Mouse (Mus musculus) retina, postnatal 1 day (tissue): ENCODE data around the gene Mum1.
"Not testable (repeated sequence)": the region's sequence is repeated elsewhere in the genome, so short reads cannot be mapped to it uniquely, and the experiment has no call there.

Experiments used
- DNase-seq: peaks from one replicate; pipeline ENCODE4 v3.0.0-alpha.2; 2012

Gene Mum1

GRCm38 (mm10) chr10:80208841-80209371 is 17.3 kb upstream of the Mum1 start:
- DNase-seq, result peak; percentile 68

DNA sequence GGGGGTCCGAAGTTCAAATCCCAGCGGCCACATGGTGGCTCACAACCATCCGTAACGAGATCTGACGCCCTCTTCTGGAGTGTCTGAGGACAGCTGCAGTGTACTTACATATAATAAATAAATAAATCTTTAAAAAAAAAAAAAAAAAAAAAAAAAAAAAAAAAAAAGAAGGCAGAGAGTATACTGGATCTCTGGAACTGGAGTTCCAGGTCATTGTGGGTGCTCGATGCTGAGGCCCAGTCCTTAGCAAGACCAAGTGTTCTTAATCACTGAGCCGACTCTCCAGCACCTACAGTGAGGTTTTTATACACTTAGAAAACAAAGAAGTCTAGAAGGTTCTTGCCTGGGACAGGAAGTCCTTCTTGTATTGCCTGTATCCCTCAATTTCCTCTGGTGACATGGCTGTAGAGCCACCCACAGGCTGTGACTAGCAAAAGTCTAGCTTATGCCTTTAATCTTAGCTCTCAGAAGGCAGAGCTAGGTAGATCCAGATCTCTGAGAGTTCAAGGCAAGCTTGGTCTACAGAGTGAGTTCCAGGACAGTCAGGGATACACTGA is 14.6 kb upstream of the Mum1 start:
- DNase-seq, result not testable (repeated sequence)

DNA sequence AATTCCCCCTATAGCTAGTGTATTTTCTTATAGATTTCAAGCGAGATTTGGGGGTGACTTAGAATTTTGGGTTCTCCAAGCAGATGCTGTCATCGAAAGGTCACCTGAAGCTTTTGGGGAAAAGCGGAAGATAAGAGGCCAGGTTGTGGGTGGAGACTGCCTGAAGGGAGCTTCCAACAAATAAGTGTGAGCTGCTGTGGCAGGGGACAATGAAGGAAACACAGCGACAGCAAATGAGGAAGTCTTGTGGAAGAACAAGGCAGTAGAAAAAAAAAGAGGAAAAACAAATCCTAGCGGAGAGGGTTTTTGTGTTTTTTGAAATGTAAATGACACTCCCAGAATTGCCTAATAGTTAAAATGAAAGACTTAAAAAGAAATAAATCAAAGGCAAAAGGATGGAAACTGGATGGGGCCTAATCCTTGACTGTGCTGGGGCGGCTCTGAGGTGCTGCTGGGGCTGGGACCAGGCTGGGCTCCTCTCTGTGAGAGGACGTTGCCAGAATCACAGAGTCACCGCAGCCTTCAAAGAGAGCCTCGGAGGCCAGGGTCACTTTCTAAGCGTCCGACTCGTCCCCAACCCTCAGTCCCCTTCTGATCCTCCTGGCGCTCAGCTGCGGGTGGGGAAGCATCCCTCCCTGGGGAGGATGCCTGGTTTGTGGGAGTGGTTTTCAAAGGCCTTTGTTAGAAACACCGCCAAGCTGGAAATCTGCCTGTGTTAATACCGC is 11.0 kb upstream of the Mum1 start:
- no peak for DNase-seq

DNA sequence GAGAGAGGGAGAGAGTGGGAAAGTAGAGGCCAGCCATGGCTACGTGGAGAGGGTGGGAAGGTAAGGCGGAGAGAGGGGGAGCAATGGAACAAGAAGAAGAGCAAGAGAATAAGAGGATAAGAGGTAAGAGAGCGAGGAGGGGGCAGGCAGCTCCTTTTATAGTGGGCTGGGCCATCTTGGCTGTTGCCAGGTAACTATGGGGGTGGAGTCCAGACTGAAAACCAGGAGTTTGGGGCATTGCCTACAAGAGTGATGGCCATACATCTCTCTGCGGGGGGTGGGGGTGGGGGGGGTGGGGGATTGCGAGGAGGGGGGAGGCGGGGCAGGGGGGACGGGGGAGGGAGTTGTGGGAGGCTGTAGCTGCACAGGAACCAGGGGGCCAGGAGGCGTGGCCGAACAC is 5.6 kb upstream of the Mum1 start:
- DNase-seq, result no peak

GRCm38 (mm10) chr10:80223137-80223536 is 3.1 kb upstream of the Mum1 start:
- DNase-seq, result not testable (repeated sequence)

- no peak for DNase-seq
Measured at GRCm38 (mm10) chr10:80226071-80226415, 191 bp upstream of the Mum1 start.

DNA sequence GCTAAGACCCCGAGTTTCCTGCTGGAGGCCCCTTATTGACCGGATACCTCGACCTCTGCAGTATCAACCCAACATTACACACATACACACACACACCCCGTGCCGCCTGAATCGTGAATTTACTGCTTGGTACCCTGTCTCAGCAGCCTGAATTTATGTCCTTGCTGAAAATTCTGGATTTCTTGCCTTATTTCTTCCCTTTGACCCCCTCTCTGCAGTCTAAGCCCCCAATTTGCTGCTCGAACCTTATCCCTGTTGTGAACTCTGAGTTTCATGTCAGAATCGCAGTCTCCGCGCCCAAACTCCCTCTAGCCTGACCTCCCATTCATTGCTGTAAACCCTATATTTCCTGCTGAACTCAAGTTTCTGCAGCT is 919 bp downstream of the Mum1 start:
- no peak for DNase-seq

- no peak for DNase-seq
Measured at GRCm38 (mm10) chr10:80227877-80228775, 1.9 kb downstream of the Mum1 start.

DNA sequence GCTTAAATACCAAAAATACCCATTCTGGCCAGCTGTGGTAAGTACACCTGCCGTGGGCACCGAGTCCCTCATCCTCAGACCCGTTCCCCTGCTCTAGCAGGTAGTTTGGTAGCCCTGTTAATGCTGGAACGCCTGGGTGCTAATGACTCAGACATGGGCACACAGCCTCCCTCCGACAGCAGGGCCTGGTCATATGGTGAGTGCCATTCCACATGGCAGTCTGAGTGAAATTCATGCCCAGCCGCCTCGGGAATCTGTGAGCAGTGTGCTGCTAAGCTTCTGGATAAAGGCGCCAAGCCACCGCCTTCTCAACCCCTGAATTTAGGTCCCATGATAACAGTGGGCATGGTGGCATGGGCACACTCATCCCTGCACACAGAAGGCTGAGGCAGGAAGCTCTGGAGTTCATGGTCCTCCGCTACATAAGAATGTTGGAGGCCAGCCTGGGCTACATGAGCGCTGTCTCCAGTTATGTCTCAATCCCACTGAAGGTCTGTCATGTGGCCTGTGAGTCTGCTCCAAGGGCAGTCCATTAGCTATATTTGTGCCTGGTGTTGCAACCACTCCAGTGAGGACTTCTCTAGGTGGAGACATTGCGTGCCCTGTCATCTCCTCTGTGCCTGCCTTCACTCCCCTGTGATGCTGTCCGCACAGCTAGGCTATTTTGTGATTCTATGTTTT is 10.1 kb downstream of the Mum1 start:
- DNase-seq, result no peak

GRCm38 (mm10) chr10:80237020-80237419 is 10.8 kb downstream of the Mum1 start:
- no peak for DNase-seq

- no peak for DNase-seq
Measured at GRCm38 (mm10) chr10:80238306-80238705, 12.1 kb downstream of the Mum1 start.

DNA sequence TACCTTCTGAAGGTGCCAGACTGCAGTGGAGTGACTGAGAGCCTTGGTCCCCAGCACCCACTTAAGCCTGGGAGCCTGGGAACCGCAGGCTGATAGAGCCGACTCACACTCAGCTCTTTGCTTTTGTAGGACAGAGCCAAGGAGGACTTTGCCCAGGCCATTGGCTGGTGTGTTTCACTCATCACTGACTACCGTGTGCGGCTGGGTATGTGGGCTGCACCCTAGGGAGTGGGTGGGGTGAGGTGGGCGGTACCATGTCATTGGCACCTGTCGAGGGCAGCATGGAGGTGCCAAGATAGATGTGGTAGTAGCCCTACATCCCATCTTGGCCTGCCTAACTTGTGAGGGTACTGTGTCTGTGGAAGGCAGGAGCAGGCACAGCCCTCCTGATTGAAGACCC is 13.6 kb downstream of the Mum1 start:
- no peak for DNase-seq

DNA sequence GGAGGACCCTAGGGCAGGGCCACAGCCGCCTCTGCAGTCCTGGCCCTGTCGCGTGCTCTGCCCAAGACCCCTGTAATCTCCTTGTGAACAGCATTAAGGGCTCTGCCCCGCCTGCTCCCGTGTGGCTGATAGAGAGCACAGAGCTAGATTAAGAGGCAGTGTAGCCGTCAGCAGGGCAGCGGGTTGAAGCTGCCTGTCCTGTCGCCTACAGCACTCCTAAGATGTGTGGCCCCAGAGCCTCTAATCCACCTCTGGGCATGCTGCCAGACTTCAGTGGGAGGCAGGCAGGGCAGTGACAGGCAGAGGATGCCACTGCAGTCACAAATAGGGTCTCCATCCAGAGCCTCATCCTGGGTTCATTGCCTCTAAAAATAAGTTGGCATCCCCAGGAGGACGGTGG is 15.9 kb downstream of the Mum1 start:
- DNase-seq, result peak; percentile 78

- DNase-seq, result no peak
Measured at GRCm38 (mm10) chr10:80242607-80243006, 16.4 kb downstream of the Mum1 start.

DNA sequence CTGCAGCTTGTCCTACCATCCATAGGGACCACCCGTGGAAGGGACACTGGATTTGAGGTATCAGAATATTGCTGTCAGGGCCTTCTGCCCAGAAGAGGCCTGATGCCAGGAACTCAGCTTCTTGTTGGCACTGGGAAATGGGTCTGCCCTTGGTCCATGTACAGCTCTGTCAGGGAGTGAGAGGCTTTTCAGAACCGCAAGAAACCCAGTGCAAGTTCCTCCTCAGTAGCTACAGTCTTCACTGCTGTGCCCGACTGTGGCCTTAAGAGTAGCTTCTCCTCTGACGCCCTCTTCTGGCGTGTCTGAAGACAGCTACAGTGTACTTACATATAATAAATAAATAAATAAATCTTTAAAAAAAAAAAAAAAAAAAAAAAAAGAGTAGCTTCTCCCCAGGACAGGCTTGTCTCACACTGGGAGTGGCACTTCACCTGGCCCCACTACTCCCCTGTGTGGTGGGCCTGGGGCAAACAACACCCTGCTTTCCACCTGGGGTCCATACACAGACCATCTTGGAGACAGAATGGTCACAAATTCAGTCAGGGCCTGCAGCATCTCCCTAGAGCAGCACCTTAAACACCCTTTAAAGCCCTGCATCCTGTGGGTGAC is 18.7 kb downstream of the Mum1 start:
- peak; percentile 75 for DNase-seq

- peak; percentile 93 for DNase-seq
Measured at GRCm38 (mm10) chr10:80245600-80245999, 19.4 kb downstream of the Mum1 start.

- peak; percentile 69 for DNase-seq
Measured at GRCm38 (mm10) chr10:80247849-80248248, 21.6 kb downstream of the Mum1 start.

DNA sequence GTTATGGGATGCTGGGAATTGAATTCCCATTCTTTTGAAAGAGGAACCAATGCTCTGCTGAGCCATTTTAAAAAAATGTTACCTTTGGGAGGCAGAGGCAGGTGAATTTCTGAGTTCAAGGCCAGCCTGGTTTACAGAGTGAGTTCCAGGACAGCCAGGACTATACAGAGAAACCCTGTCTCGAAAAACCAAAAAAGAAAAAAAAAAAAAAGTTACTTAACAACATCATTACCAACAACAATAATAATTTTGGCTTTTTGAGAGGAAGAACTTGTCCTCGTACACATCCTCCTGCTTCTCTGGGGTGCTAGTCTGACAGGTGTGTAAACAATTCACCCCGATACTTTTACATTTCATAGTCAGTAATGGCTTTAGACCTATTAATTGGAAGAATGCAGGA is 22.2 kb downstream of the Mum1 start:
- not testable (repeated sequence) for DNase-seq

GRCm38 (mm10) chr10:80248971-80249640 is 22.9 kb downstream of the Mum1 start, which contains the start of gene Ndufs7:
Gene Ndufs7 (plus strand): TSS chr10:80249121.
- peak; percentile 96 for DNase-seq

GRCm38 (mm10) chr10:80250059-80250458 is 23.8 kb downstream of the Mum1 start:
- DNase-seq, result no peak

DNA sequence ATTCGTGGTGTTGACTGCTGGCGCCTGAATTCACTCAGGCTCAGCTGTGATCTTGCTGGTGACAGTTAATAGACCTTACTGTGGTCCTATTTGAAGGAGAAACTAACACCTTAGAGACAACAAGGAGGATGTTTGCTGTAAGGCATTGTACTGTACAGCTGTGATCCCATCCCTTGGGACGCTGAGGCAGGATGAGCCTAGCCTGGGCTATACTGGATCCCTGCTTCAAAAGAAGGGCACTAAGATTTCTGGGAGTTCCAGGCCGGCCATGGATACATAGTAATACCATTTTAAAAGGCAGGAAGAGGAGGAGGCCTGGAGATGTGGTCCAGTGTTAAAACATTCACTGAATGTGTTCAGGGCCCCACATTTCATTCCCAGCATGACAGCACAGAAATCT is 24.3 kb downstream of the Mum1 start:
- DNase-seq, result no peak

DNA sequence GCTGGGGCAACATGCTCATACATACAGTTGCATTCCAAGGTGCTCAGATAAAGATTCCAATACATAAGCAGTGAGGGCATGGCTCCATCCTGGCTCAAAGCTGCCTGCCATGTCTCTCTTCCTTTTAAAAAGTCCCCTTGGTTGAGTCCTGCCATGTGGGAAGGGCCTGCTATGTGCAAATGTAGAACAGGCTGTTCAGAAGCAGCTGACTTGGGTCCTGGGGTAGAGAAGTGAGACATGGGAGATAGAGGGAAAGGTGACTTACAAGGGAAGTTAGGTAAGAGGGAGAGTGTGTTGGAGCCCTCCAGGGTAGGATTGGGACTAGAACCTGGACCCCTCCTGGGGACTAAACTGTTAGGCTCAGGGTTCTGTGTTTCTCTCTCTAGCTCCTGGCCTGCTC is 25.8 kb downstream of the Mum1 start:
- no peak for DNase-seq
